Mouse (Mus musculus) E14TG2a.4 (cell line): ENCODE results near the gene Ankrd44.

Experiments
- CTCF ChIP-seq: conservative IDR thresholded peaks from 2 replicates; pipeline ENCODE4 v1.5.1; 2014; ENCODE audit warnings: low read length
- POU5F1 ChIP-seq: IDR thresholded peaks from 2 replicates; pipeline ENCODE4 v1.6.1; 2014; ENCODE audit warnings: low read length, borderline replicate concordance

GRCm38 (mm10) chr1:54707888-54708565, 218.2 kb downstream of the Ankrd44 start:
- no peak for TF ChIP-seq CTCF
- TF ChIP-seq POU5F1, result no peak
